Mouse (Mus musculus) ES-E14 (cell line): Measurements from ENCODE around the gene Spata18.

Experiments used
- CHD2 ChIP-seq: IDR thresholded peaks from 2 replicates; pipeline ENCODE4 v1.6.1; 2014; ENCODE audit warnings: mild to moderate bottlenecking, low read depth, low read length, inconsistent platforms
- HCFC1 ChIP-seq: IDR thresholded peaks from 2 replicates; pipeline ENCODE4 v1.6.1; 2012; ENCODE audit warnings: low read length, inconsistent platforms, borderline replicate concordance; ENCODE audit not compliant: insufficient read depth
- MAFK ChIP-seq: IDR thresholded peaks from 2 replicates; pipeline ENCODE4 v1.6.1; 2014; ENCODE audit warnings: mild to moderate bottlenecking, low read depth, low read length, inconsistent platforms; ENCODE audit not compliant: insufficient read depth
- ZC3H11A ChIP-seq: IDR thresholded peaks from 2 replicates; pipeline ENCODE4 v1.6.1; 2012; ENCODE audit warnings: low read depth, mild to moderate bottlenecking, inconsistent platforms, low read length, borderline replicate concordance
- ZNF384 ChIP-seq: IDR thresholded peaks from 2 replicates; pipeline ENCODE4 v1.6.1; 2012; ENCODE audit warnings: low read depth, low read length, inconsistent platforms

DNA sequence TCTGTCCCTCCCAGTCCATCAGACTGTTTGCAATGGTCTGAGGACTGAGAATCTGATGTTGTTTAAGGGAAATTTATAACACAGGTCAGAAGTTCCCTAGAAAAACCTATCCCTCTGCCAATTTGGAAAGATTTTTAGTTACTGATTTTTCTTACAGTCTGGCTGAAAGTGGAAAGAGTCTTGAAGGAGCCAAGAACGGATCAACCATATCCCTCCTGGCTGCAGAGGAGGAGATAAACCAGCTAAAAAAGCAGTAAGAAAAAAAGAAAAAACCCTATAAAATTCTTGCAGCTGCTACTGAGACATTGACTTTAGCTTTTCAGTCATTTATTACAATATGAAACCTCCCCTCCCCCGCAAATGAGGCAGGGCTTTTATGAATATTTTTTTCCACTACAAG, 15.5 kb downstream of the Spata18 start:
- TF ChIP-seq HCFC1 (no peak), ZNF384 (no peak), CHD2 (no peak), MAFK (no peak), ZC3H11A (no peak)
